Mouse (Mus musculus) stomach, embryonic 15.5 days (tissue): ENCODE measurements around the gene Ankrd13d. TPM values are rescaled to one million over a fixed set of nuclear protein-coding genes. Genes with fewer than 3 reads are reported as not detected.

Source experiments
- ATAC-seq: fragments of 200-750 bp; cut with Nextera tagmentation; 2 replicates; pipeline ENCODE4 v1.8.0; 2017; ENCODE audit warnings: low read depth, moderate number of reproducible peaks, moderate TSS enrichment; ENCODE audit not compliant: insufficient read depth, low FRiP score
- H3K27ac ChIP-seq: fragments of 300-500 bp; sonication (generic); 2 replicates; pipeline ENCODE4 v1.5.1; 2015; ENCODE audit warnings: mild to moderate bottlenecking, inconsistent platforms
- H3K27me3 ChIP-seq: fragments of 300-500 bp; sonication (generic); replicated peaks from 2 replicates; pipeline ENCODE4 v1.6.1; 2015; ENCODE audit warnings: inconsistent platforms
- H3K36me3 ChIP-seq: fragments of 300-500 bp; sonication (generic); 2 replicates; pipeline ENCODE4 v1.6.1; 2015; ENCODE audit warnings: inconsistent platforms
- H3K4me1 ChIP-seq: fragments of 300-500 bp; sonication (generic); 2 replicates; pipeline ENCODE4 v1.6.1; 2015; ENCODE audit warnings: inconsistent platforms
- H3K4me2 ChIP-seq: fragments of 300-500 bp; sonication (generic); 2 replicates; pipeline ENCODE4 v1.6.1; 2015; ENCODE audit warnings: mild to moderate bottlenecking, inconsistent platforms
- H3K4me3 ChIP-seq: fragments of 300-500 bp; sonication (generic); replicated peaks from 2 replicates; pipeline ENCODE4 v1.5.1; 2015; ENCODE audit warnings: inconsistent platforms
- H3K9ac ChIP-seq: fragments of 300-500 bp; sonication (generic); 2 replicates; pipeline ENCODE4 v1.6.1; 2015; ENCODE audit warnings: inconsistent platforms
- H3K9me3 ChIP-seq: fragments of 300-500 bp; sonication (generic); 2 replicates; pipeline ENCODE4 v1.6.1; 2016; ENCODE audit warnings: inconsistent platforms
- WGBS: fragments of 180-500 bp; shearing (Covaris S2); methylation state at CpG from one replicate; pipeline ENCODE4 v1.1.7; 2015; 5-methylcytosine and 5-hydroxymethylcytosine counted together
- polyA plus RNA-seq: library from polyadenylated mRNA; unstranded; fragments of >200 nt; fragmentation: Nextera tagmentation; extraction: Ambion mirVana; gene quantifications from 2 replicates; pipeline ENCODE4 v1.2.1, GENCODE M21; 2015

Ankrd13d gene
- polyA plus RNA-seq, 1 experiment from 2014 or later: 9.5 TPM

DNA sequence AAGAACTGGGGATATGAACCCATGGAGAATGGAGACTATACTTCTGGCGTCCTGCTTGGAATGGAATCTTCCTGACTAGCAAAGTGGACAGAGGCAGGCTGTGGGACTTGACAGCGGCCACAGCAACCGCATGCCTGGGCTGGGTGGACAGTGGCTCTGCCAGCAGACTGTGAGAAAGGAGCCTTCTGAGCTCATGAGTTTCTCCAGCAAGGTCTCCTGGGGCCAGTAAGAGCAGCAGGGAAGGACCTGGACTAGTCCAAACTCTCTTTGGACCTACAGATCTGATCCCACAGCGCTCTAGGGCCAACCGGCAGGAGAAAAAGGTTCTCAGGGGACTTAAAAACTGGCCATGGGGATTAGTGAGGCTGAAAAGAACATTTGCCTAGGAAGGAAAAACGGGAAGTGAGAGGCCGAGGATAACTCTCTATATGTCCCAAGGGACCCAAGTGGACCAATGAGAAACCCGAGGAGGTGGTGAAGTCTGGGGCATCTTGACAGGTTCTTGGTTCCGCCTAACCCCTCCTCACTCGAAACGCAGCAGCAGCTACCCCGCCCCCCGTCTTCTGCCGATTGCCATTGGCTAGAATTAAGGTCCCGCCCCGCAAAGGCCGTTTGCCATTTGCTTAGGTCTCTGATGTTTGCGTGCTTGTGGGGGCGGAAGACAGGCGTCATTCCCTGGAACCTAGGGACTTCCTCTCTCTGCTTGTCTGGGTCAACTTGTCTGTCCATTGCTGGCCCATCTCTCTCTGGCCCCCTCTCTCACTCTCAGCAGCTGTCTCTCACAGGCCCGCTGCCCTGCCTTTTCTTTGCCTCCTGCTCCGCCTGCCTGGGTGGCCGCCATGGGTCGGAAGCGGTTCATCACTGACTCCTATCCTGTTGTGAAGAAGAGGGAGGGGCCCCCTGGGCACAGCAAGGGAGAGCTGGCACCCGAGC, 51.4 kb downstream of the Ankrd13d start, which contains the start of gene Pold4:
Pold4 (plus strand) TSS at position 647 of the 933 bp plus-strand sequence.
- Histone ChIP-seq H3K36me3 (no peaks in the 10 kb centered on the region), H3K27ac (peak within 1 kb of the TSS; percentile 85), H3K9ac (peak within 1 kb of the TSS; percentile 42; the same call in 1 of the 2 replicates), H3K4me2 (peak within 1 kb of the TSS; percentile 75), H3K4me3 (peak within 1 kb of the TSS; percentile 51), H3K9me3 (no peaks in the 10 kb centered on the region), H3K27me3 (no peaks in the 10 kb centered on the region), H3K4me1 (peaks cover 29% of the 10 kb centered on the region)
- 10% methylated on average over 26 of the region's 26 CpGs for WGBS
- ATAC-seq: peak; percentile 83

DNA sequence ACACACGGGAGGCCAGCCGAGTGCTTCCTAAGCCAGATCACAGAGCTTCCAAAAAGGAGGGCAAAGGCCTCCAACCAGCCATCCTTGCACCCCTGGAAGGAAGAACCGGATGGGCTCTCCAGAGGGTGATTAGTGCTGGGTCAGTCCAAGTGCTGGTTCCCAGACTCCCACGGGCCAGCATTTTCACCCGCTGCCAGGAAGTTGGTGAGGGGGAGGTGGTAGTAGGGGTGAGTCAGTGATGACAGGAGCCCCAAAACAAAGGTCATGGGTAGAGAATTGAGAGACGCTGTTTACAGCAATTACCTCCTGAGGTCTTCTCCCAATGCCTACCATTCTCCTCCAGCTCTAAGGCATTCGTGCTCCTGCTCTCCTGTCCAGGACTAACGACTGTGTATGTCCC, 52.5 kb downstream of the Ankrd13d start:
- no peaks in the 10 kb centered on the region for H3K9me3 ChIP-seq
- no peaks in the 10 kb centered on the region for H3K27me3 ChIP-seq
- 59% methylated on average over 8 of the region's 8 CpGs for WGBS
- no peak for ATAC-seq
- peaks cover 29% of the 10 kb centered on the region for H3K4me1 ChIP-seq
- H3K9ac ChIP-seq: no peak overlapping the region
- H3K4me3 ChIP-seq: no peak overlapping the region
- no peak overlapping the region for H3K4me2 ChIP-seq
- H3K27ac ChIP-seq: peak overlapping the region; percentile 61
- H3K36me3 ChIP-seq: no peaks in the 10 kb centered on the region

DNA sequence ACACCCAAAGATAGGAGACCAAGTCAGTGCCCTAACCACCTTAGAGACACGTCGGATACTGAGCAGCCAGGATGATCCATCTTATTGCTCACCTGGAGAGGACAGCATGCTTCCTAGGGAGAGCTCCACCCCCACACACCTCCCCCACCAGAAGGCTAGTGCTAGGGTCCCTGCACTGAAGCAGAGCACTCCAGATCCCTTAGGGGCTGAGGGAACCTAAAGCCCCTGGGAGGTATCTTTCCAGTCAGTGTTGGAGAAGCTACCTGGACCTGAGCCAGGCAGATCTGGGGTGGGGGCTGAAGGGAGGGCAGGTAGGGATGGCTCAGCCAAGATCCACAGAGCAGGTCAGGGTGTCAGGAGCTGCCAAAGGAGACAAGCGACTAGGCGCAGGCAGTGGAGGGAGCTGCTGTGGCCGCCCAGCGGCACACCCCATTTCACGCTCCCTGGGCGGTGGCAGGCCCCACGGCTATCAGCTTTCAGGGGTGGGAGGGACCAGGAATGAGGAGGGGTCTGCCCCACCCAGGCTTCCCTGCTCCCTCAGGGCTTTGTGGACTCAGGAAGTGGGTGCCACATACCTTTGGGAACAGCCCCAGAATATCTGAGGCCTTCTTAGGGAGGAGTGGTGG, 53.4 kb downstream of the Ankrd13d start:
- no peaks in the 10 kb centered on the region for H3K9me3 ChIP-seq
- H3K27ac ChIP-seq: 0 out of 2 replicates have a peak overlapping the region, but pooled peaks have one; percentile 61
- H3K4me2 ChIP-seq: peak overlapping the region; percentile 21
- peak; percentile 44 for ATAC-seq
- no peaks in the 10 kb centered on the region for H3K27me3 ChIP-seq
- H3K36me3 ChIP-seq: no peaks in the 10 kb centered on the region
- peaks cover 29% of the 10 kb centered on the region for H3K4me1 ChIP-seq
- no peak overlapping the region for H3K4me3 ChIP-seq
- H3K9ac ChIP-seq: no peak overlapping the region
- WGBS: 35% methylated on average over 9 of the region's 9 CpGs

DNA sequence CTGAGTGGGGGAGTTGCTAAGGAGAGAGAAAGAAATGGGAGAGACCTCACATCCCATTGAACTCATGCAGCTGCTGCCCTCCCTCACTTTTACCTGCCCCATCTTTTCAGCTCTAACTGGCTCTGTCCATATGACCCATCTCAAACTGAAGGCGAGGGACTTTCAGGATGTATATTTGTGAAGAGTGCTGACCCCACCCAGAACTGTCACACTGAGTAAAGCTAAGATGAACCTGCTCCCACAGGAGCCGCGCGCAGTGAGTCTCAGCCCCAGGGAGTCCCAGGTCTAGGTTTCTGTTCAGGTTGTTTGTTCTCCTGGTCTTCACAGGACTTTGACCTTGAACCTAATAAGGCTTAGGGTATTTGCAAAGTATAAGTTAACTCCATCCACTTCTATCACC, 54.0 kb downstream of the Ankrd13d start:
- H3K9ac ChIP-seq: no peak overlapping the region
- WGBS: 66% methylated on average over 4 of the region's 4 CpGs
- no peaks in the 10 kb centered on the region for H3K9me3 ChIP-seq
- H3K27ac ChIP-seq: no peak overlapping the region
- H3K4me2 ChIP-seq: no peak overlapping the region
- H3K27me3 ChIP-seq: no peaks in the 10 kb centered on the region
- peaks cover 29% of the 10 kb centered on the region for H3K4me1 ChIP-seq
- ATAC-seq: no peak
- no peaks in the 10 kb centered on the region for H3K36me3 ChIP-seq
- no peak overlapping the region for H3K4me3 ChIP-seq

DNA sequence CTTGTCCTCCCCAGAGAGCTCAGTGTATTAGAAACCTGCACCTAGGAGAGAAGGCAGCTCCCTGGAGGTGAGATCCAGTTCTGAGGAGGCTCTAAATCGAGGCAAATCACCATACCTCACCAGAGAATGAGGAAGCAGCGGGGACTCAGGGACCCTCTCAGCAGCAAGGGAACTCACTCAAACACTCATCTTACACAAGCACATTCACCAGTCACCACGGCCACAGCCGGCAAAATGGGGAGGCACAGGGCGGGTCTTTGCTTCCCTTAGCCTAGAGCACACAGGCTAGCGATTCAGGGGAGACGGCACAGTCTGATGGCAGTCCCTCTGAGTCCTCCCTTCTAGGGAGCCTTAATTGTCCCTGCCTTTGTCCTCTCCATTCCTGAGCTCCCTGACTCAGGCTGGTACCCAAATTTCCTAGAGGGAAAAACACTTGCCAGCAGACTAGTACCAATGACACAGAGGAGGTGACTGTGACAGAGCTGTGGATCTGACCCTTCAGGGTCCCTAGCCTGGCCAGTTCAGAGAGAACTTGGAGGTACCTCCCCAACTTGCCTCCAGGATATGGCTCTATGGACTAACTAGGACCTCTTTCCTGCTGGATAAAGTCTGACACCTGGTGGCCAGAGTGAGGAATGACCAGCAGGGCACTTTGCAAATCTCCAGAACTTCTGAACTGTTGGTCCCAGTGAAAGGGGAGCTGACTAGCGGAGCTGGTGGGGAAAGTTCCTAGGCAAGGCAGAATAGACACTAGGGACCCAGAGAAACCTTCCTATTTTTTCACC, 54.9 kb downstream of the Ankrd13d start:
- Histone ChIP-seq H3K9ac (no peak overlapping the region), H3K27me3 (no peaks in the 10 kb centered on the region), H3K4me3 (no peak overlapping the region), H3K9me3 (no peaks in the 10 kb centered on the region), H3K27ac (no peak overlapping the region), H3K4me1 (peaks cover 29% of the 10 kb centered on the region), H3K36me3 (no peaks in the 10 kb centered on the region), H3K4me2 (no peak overlapping the region)
- 19% methylated on average over 8 of the region's 8 CpGs for WGBS
- peak; percentile 17; the same call in 1 of the 2 replicates for ATAC-seq

DNA sequence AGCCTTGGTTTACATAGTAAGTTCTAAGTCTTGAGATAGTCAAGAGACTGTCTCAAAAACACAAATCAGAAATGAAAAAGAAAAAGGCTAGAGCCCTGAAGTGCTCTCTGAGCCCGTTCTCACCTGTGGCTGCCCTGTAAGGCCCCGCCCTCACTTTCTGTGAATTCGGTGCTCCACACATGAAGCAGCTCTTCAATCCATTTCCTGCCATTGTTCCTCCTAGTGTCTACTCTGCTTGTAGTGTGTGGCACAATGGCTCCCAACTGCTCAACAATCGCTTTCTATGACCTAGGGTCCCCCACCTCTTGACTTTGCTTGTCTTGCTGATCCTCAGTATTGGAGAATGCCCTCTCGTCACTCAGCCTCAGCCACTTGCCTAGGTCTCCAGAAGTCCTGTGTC, 55.5 kb downstream of the Ankrd13d start:
- Histone ChIP-seq H3K9me3 (no peaks in the 10 kb centered on the region), H3K36me3 (no peaks in the 10 kb centered on the region), H3K27ac (no peak overlapping the region), H3K4me2 (no peak overlapping the region), H3K27me3 (no peaks in the 10 kb centered on the region), H3K9ac (no peak overlapping the region), H3K4me1 (peaks cover 28% of the 10 kb centered on the region), H3K4me3 (no peak overlapping the region)
- WGBS: 67% methylated on average over 5 of the region's 5 CpGs
- ATAC-seq: no peak

DNA sequence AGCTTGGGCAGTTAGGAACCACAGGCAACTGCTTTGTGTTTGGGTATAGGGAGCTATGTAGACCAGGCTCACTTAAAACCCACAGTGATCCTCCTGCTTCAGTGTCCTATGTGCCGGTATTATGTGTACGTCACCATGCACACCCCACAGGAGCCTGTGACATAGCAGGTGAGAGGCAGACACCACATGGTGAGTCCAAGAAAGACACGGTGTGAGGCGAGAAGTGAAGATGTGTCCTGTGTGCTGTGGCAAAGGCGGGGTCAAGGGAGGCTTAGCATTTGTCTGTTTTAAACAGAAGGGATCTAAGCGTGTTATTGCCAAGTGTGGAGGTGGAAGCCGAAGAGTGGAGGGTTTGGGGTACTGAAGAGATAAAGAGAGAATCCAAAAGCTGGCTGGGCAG, 56.2 kb downstream of the Ankrd13d start:
- Histone ChIP-seq H3K27ac (no peak overlapping the region), H3K4me1 (peaks cover 32% of the 10 kb centered on the region), H3K4me3 (no peak overlapping the region), H3K27me3 (no peaks in the 10 kb centered on the region), H3K4me2 (no peak overlapping the region), H3K9me3 (no peaks in the 10 kb centered on the region), H3K36me3 (no peaks in the 10 kb centered on the region), H3K9ac (no peak overlapping the region)
- 88% methylated on average over 7 of the region's 7 CpGs for WGBS
- ATAC-seq: no peak

DNA sequence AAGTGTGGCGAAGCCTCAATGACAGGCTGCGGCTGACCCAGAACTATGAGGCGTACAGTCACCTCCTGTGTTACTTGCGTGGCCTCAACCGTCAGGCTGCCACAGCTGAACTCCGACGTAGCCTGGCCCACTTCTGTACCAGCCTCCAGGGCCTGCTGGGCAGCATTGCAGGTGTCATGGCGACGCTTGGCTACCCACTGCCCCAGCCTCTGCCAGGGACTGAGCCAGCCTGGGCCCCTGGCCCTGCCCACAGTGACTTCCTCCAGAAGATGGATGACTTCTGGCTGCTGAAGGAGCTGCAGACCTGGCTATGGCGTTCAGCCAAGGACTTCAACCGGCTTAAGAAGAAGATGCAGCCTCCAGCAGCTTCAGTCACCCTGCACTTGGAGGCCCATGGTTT, 60.8 kb downstream of the Ankrd13d start:
- H3K4me2 ChIP-seq: peak overlapping the region; percentile 33; the same call in 1 of the 2 replicates
- peaks cover 38% of the 10 kb centered on the region for H3K4me1 ChIP-seq
- H3K4me3 ChIP-seq: no peak overlapping the region
- no peak overlapping the region for H3K27ac ChIP-seq
- no peaks in the 10 kb centered on the region for H3K27me3 ChIP-seq
- ATAC-seq: no peak
- WGBS: 58% methylated on average over 11 of the region's 11 CpGs
- H3K9me3 ChIP-seq: no peaks in the 10 kb centered on the region
- no peaks in the 10 kb centered on the region for H3K36me3 ChIP-seq
- no peak overlapping the region for H3K9ac ChIP-seq

DNA sequence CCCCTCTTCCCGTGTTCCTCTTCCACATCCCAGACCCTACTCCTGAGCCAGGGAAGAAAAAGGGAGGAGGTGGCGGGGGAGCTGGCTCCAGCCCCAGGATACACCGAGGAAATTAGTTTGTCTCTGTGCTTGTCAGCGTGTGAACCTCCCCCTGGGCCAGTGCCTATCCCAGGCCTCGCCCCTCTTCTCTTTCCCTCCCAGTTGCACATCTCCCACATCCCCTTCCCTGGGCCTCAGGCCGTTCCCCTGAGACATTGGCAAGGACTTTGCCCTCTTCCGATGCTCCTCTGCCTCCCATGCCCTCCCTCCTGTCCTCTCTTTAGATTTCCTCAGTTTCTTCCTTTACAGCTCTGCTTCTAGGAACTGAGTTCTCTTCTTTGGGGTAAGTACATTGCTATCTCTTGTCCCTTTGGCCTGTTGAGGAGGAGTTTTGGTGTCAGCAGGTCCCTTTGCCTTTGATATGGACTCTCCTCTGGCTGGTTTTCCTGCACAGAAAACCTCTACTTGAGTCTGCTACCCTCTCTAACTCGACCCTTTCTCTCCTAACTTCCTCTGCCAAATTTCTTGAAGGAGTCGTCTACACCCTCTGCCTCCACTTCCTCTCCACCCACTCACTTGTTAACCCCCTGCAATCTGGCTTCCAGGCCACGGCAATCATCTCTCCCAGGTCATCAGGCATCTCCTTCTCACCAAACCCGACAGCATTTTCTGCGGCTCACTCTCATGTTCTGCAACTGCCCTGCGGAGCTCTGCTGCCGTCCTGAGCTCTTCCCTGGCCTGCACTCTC, 61.8 kb downstream of the Ankrd13d start:
- no peaks in the 10 kb centered on the region for H3K36me3 ChIP-seq
- WGBS: 28% methylated on average over 14 of the region's 14 CpGs
- H3K9ac ChIP-seq: peak overlapping the region; percentile 1; the same call in 1 of the 2 replicates
- H3K4me1 ChIP-seq: peaks cover 48% of the 10 kb centered on the region
- no peaks in the 10 kb centered on the region for H3K27me3 ChIP-seq
- H3K9me3 ChIP-seq: no peaks in the 10 kb centered on the region
- peak; percentile 61 for ATAC-seq
- H3K4me3 ChIP-seq: peak overlapping the region; percentile 2; the same call in 1 of the 2 replicates
- peak overlapping the region; percentile 33 for H3K4me2 ChIP-seq
- H3K27ac ChIP-seq: peak overlapping the region; percentile 68

DNA sequence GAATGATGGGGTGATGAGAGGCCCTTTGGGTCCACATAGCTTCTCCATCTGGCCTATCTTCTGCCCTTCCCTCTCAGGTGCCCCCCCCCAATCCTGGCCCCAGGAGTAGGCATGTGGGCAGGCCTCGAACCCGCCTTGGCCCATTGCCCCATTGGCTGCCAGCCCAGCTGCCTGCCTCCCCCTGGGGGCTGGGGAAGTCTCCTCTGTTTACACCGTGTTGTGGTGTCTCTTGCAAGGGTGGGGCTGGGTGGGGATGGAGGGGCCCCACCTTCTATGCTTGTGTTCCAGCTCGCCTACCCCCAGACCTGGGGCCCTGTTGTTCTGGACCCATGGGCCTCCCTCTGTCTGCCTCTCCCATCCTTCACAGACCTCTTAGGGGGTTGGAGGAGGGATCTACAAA, 62.5 kb downstream of the Ankrd13d start:
- no peaks in the 10 kb centered on the region for H3K27me3 ChIP-seq
- 0 out of 2 replicates have a peak overlapping the region, but pooled peaks have one; percentile 1 for H3K9ac ChIP-seq
- H3K4me3 ChIP-seq: no peak overlapping the region
- no peaks in the 10 kb centered on the region for H3K36me3 ChIP-seq
- peak overlapping the region; percentile 33; the same call in 1 of the 2 replicates for H3K4me2 ChIP-seq
- 18% methylated on average over 4 of the region's 4 CpGs for WGBS
- ATAC-seq: peak; percentile 28; the same call in 1 of the 2 replicates
- peaks cover 53% of the 10 kb centered on the region for H3K4me1 ChIP-seq
- H3K9me3 ChIP-seq: no peaks in the 10 kb centered on the region
- peak overlapping the region; percentile 68 for H3K27ac ChIP-seq
